Mouse (Mus musculus) ovary, adult 18-20 months (tissue): Measurements from ENCODE around the gene Setd1b.

Source experiments
- DNase-seq: peaks from one replicate; pipeline ENCODE4 v3.0.0; 2022; ENCODE audit warnings: low spot score, mixed read lengths

Setd1b gene

GRCm38 (mm10) chr5:123140694-123141554, 1.1 kb upstream of the Setd1b start:
- DNase-seq: peak; percentile 88

- no peak for DNase-seq
These were observed 335 bp upstream of the Setd1b start for GRCm38 (mm10) chr5:123141555-123142160.

- no peak for DNase-seq
These were observed 1.4 kb downstream of the Setd1b start for GRCm38 (mm10) chr5:123143251-123143970.

GRCm38 (mm10) chr5:123143971-123144745, 2.2 kb downstream of the Setd1b start:
- DNase-seq: no peak

GRCm38 (mm10) chr5:123144746-123145590, 3.0 kb downstream of the Setd1b start:
- DNase-seq: no peak

GRCm38 (mm10) chr5:123146357-123146756, 4.4 kb downstream of the Setd1b start:
- DNase-seq: no peak

GRCm38 (mm10) chr5:123147569-123147968, 5.6 kb downstream of the Setd1b start:
- no peak for DNase-seq

GRCm38 (mm10) chr5:123148073-123148722, 6.2 kb downstream of the Setd1b start:
- no peak for DNase-seq

GRCm38 (mm10) chr5:123149451-123150400, 7.7 kb downstream of the Setd1b start:
- DNase-seq: peak; percentile 77

- no peak for DNase-seq
These were observed 8.6 kb downstream of the Setd1b start for GRCm38 (mm10) chr5:123150641-123151040.

- no peak for DNase-seq
These were observed 9.1 kb downstream of the Setd1b start for GRCm38 (mm10) chr5:123151077-123151476.

- DNase-seq: no peak
These were observed 9.8 kb downstream of the Setd1b start for GRCm38 (mm10) chr5:123151707-123152362.

GRCm38 (mm10) chr5:123152901-123153300, 10.9 kb downstream of the Setd1b start:
- no peak for DNase-seq

- no peak for DNase-seq
These were observed 13.4 kb downstream of the Setd1b start for GRCm38 (mm10) chr5:123155425-123155824.

GRCm38 (mm10) chr5:123156763-123157162, 14.8 kb downstream of the Setd1b start:
- DNase-seq: no peak

- no peak for DNase-seq
These were observed 16.0 kb downstream of the Setd1b start for GRCm38 (mm10) chr5:123157972-123158371.

- peak; percentile 76 for DNase-seq
These were observed 17.5 kb downstream of the Setd1b start for GRCm38 (mm10) chr5:123159446-123159845.

- DNase-seq: no peak
These were observed 17.9 kb downstream of the Setd1b start for GRCm38 (mm10) chr5:123159866-123160265.

GRCm38 (mm10) chr5:123160341-123160740, 18.3 kb downstream of the Setd1b start:
- peak; percentile 66 for DNase-seq
